Mouse (Mus musculus) CD8-positive naive resting alpha-beta T cell, adult 2 months (primary cell): ENCODE measurements at regions not wholly inside any gene's neighbourhood (a gene's known extent, or its start where the extent isn't known, plus 50 kb on each side); places are given as distances from the start of the nearest gene placed in this dataset.

ENCODE experiments used
- DNase-seq, 2 experiments: peaks; one replicate each; pipeline ENCODE4 v3.0.0; 2022; ENCODE audit warnings: low read depth in 2 of 2, low spot score in 2 of 2

DNA sequence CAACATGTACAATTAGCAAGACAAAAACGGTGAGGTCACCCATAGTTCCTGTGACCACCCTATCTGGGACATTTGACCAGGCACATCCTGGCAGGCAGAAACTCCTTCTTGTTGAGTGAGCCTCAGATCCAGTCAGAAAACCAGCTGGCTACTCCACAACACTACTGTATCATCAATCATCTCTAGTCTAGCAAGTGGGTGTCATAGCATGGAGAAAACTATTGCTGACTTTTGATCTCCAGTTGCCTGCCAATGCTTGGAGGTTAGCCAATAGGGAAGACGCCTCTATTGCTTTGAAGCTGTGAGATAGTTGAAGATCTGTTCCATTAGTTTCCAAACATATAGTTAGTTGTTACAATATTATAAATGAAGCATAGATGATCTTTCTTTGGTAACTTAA lies 595.4 kb upstream of the Nox3 start:
- DNase-seq: no peak

DNA sequence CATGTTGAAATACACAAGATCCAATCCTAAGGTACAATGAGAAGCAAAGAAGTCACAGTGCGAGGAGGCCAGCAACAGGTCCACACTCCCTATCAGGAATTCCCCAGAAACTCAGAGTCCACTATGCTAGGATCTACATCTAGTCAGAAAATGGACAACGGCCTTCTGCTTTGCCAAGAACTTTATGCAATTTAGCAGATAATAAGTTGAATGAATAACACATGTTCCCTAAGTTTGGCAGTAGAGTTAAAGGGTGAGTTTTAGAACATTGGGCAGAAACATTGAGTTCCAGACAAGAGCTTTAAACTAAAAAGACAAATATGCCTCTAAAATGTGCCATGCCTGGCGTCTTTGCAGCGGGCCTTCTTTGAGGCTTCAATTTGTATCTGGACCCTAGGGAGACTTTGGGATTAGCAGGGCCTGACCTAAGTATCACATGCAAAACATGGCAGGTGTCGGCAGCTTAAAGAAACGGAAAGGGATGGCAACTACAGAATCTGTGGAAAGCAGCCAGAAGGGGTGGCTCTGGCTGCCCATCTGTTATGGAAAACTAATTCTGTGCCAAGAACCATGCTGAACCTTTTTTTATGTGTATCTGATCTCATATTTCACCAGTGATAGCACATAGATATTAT lies 600.6 kb upstream of the Nox3 start:
- DNase-seq: no peak

DNA sequence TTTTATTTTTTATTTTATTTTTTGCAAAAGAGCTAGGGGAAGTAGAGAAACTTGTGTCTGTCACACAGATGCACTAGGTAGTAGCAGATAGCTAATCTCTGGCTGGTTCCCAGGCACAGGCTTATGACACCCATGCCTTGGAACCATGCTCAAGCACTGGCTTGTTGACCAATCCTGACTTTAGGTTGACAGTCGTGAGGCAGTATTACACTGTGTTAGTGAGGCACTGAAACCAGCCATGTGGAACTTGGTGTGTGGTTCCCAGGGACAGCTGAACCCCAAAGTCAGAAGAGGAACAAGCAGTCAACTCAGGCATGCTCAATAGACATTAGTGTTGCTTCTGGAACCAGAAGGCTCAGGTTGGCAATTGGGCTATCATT lies 601.1 kb upstream of the Nox3 start:
- DNase-seq: no peak

DNA sequence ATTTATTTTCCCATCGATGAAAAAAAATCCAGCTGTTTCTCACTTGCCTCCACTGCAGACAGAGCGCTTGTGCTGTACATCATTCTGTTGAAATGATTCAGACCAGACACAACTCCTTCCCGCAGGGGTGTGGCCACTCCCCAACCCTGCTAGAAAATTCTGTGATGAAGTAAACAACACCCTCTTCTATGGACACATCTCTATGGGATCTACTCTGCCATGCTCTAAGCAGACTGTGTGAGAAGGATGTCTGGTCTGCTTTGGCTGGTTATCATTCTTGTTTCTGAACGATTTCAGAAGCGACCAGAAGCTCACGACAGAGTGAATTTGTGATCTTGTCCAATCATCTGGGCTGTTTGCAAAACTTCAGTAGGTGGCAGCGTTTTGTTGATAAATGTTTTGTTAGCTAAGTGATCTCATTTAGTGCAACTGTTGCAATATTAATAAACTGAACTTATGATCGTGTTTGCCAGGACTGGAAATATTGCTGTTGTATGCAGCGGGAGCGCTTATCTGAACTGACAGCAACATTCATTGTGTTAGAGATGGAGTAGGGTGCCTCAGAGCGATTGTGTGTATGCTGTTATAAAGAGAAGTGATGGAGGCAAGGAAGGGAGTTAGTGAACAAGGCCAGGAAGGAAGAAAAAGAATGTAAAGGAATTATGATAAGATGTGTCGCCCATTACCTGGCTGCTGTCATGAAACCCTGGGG lies 605.2 kb upstream of the Nox3 start:
- no peak for DNase-seq

DNA sequence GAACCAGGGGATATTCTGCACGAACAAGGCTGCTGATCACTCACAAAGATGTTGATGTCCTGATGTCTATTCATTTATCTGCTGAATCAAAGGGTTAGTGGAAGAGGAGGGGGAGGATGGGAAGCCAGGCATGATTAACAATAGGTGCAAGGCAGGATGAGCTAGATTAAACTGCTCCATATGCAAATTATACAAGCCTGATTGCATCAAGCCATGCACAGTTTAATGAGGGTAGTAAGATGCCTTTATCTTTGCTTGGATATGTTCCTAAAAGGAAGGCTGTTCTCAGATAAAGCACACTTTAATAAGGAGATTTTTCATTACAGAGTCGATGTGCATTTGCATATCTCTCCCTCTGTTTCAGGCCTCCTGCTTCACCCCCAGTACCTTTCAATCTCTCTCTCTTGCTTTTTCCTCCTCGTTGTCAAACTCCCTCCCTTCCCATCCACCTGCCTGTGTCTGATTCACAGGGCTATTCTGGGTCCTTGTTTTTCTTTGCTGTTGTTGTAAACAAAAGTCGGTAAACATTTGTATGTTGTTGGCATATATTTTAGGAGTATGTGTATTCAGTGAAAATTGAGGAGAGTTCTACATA lies 615.8 kb upstream of the Nox3 start:
- no peak for DNase-seq

DNA sequence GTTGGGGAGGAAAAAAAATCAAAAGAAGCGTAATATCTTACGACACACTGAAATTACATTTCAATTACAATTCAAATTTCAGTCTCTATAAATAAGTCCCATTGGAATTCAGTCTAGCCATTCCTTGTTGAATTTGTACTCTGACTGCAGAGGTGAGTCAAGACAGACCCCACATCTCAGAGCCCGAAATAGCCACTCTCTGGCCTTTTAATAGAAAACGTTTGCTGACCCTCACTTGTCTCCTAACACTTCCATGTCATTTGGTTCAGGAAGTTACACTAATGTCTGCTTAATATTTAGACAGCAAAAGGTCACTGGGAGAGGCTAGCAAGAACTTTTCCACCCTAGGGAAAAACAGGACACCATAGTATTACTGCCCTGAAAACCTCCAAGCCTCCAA lies 623.1 kb upstream of the Nox3 start:
- no peak for DNase-seq

DNA sequence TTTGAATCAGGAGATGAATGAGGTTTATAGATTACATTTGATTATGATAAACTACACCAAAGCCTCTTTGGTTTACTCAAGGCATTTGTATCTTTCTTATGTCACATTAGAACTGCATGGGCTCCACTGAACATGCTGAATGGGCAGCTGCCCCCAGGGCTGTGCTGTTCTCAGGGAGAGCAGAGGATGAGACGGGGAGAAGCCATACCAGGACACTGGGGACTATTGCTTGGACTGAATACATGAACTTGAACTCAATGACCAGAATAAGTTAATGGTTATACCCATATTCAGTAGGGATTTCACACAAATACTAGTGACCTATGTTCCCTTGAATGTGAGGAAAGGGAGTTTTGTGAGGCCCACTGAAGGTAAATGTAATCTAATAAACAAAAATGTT lies 632.7 kb upstream of the Nox3 start:
- no peak for DNase-seq

DNA sequence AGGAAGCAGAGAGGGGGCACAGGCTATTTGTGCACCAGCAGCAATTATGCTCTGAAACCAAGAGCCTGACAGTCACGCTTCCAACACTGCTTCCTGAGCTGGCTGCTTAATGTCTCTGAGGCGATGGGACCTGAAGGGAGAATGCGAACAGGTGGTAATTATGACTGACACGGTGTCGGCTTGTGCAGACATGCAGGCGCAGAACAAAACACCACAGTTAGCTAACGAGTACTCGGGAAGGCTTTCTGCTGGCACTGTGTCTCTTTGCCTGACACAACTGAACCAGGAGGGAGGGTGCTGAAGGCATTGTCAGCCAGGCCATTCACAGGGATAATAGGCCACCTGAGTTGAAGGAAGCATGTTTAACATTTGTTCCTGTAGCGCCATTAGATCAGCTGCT lies 635.6 kb upstream of the Nox3 start:
- no peak for DNase-seq

DNA sequence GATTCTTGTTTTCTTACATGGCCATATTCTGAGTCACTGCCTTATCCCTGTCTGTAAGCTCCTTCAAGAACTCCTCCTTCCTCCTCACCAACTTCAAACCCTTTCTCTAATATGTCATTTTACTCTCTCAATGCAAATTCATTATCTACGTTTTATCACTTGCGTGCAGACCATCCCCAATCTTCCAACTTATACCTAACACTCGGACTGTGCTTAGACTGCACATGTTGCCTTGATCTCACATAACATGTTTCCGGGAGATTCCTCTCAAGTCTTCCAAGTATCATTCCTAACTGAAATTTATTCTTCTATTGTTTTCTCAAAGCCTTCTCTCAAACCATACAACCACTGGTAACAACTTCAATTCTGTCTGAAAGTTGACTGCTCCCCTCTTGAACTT lies 637.0 kb upstream of the Nox3 start:
- DNase-seq: no peak

DNA sequence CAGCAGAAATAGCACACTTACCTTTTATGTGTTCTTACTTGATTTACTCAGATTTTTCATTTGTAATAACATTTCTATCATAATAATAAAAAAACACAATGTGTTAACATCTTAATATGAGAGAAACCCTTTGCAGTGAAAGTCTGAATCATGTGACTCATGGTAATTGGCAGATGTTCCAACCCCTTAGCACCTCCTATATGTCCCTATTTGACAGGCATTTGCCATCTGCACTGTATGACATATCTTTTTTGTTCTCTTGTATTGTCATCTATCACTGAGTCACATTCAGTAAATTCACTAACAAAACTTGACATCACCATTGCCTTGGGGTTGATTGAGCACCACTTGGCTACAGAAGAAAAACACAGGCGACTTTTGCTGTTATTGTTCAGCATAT lies 641.1 kb upstream of the Arid1b start:
- no peak for DNase-seq

DNA sequence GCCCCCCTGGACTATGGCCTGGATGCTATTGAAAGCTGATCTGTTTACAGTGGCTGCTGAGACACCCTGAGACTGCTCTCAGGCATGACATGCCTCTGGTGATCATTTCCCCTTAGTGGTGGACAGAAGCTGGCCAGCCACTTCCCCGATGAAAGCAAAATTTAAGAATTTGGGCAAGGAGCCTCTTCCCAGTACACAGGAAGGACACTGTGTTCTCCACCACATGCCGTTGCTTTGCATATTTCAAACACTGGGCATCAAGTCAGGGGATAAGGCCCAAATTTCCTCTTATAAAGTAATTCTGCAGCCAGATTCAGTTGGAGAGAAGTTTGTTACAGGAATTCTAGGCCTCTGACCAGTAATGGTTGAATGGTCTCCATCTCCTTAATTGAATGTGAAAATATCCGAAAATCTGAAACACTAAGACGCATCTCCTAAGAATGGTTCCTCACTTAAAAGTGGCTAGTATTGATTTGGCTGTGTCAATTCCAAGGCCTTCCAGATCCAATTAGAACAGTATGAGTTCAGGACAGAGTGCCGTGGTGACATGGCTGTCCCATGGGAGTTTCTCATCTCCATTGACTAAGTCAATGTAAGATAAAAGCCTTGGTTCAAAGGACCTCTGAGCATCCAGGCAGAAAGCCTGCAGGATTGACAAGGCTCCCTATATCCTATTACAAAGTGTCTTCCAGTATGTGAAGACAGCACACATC lies 638.5 kb upstream of the Arid1b start:
- no peak for DNase-seq

DNA sequence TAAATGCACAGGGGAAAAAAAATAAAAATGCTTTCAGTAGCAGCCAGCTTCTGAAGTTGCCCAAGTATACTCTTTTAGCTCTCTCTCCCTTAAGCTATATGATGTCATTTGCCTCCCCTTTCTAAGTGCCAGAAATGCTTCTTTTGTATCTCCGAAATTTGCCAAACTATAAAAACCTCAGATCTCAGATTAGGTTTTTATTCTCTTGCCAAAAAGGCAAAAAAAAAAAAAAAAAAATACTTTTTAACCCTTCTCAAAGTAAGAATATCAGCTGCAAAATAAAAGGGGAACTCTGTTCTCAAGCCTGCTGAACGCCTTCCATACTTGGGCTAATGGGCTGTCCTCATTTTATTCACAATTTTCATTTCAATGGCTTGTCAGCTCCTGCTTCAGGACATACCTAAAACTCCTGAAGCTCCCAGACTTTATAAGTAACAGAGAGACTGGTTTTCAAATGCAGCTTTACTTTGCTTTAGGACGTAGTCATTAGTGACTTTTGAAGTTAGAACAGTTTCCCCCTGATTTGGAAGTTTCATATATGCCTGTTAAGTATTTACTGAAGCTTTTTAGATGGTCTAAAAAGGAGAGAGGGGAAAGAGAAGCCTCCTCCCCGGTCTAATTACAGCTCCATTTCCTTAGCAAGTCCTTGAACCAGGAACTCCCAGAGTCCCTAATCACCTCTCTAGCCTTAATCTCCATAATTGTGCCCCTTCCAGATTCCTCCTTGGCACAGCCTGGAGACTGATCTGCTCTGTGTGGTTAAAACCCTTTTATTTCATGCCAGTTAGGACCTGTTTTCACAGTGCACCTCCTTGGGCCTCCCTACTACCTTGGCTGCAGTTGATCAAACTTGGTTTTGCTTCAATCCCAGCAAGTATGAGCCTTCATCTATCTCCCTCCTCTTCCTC lies 633.5 kb upstream of the Arid1b start:
- DNase-seq: no peak

DNA sequence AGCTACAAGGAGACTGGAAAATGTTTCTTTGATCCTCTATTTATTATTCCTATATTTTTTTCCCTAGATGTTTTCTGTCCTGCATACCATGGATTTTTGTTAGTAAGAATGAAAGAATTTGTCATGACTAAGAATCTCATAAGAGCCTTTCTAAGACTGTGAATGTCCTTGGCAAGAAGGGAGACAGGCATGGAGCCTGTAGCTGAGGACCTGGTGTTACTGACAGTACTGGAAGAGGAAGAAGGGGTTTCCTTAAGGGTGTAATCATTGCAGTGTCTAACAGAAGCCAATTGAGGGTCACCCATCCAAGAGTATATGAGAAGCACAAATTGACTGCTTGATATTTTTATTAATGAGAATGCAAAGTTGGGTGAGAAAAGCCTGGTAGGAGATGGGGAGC lies 628.3 kb upstream of the Arid1b start:
- no peak for DNase-seq

DNA sequence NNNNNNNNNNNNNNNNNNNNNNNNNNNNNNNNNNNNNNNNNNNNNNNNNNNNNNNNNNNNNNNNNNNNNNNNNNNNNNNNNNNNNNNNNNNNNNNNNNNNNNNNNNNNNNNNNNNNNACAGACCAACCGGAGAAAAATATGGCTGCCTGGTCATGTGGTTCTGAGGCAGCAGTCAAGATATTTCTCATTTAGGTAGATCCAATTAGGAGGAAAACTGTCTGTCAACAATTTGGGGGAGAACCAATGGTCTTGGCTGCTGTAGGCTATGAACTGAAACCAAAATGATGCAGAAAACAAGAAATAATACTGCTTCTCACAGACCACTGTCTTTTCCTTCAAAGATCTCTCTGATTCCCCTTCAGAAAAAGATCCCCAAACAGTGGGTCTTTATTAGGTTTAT lies 613.7 kb upstream of the Arid1b start:
- DNase-seq: no peak

DNA sequence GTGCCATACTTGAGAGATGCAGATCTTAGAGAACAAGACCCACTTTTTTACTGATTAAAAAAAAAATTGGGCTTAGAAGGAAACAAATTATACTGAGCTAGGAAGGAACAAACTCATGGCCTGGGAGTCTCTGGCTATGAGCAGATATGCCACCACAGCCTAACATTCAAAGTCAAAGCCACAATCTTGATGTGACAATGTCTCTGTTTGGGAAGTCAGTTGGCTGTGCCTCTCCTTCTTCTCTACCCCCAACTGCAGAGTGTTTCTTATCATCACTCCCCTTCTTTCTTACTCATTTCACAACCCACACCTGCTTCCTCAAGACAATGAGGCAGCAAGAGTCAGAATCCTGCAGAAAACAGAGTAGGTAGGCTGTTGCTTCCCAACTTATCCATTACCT lies 613.3 kb upstream of the Arid1b start:
- no peak for DNase-seq

DNA sequence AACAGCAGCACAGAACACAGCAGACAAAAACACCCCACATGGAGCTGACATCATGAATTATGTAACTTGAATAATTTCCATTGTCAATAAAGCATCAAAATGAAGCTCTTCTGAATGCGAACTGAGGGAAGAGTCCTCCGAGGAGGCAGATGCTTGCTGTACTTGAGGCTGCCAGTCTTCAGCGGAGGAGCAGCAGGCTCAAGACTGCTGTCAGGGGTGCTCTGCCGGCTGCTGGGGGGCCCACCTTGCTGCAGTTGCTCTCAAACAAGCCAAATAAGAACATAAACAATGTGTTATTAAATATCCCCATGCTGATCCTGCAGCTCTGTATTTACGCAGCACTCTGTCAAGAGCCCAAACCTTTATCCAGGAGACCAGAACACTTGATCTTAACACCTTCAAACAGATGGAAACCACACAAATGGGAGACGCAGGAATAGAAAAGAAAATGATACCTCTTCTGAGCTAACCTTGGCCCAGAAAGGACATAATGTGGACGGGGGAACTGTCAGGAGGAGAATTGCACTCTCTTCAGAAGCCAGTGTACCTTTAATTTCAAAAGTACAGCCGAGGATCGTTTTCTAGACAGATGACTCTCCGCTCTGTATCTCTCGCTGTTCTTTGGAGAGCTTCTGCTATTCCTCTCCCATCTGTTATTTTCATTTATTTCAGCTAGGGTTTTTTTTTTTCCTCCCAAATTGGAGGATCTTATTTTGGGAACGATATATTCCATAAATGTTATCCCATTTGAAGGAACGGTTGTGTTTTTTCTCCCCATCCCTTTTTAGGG lies 612.0 kb upstream of the Arid1b start:
- DNase-seq: no peak

DNA sequence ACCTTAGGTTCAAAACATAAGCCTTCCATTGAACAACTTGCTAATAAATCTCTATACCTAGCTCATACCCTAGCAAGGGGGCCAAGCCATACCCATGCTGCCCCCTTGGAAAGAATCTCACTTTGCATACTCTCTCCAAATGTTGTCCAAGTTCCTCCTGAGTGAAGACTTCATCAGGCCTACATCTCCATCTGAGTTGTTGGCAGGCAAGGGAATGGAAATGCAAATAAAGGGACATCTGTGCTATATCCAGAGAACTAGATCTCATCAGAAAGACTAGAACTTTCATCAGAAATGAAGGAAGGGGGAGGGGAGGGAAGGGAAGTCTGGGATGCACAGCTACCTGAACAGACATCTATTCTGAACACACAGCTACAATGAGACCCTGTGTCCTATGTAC lies 611.4 kb upstream of the Arid1b start:
- DNase-seq: no peak

DNA sequence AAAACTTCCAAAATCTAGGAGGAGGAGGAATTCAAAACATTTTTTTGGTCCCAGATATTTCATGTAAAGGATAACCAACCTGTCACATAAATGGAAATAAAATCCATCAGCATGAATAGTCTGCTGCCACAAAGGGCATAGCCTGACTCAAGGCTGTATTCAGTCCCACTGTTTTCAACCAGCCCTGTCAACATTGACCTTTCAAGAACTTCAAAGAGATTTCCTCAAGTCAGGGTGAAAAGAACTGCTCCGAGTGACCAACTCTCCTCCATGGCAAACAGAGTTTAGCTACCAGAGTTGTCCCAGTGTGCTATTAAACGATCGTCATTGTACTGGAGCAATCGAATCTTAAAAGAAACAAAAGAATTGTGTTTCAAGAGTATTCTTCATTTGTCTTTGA lies 606.5 kb upstream of the Arid1b start:
- DNase-seq: no peak

DNA sequence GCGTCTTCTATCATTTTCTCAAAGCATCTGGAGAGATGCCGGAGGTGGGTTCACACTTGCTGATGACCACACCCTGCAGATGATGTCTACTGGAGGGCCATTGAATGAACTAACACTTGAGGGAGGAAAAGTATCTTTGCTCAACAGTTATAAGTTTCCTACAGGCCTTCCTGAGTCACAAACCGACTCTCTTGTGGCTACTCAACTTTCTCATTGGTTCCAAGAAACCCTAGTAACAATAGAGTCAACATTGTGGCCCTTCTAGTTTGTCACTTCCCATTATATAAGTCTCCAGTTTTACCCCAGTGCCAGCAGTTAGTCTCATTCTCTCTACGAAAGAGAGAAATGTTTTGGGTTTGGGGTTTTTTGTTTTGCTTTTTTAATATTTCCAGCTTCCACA lies 604.1 kb upstream of the Arid1b start:
- DNase-seq: no peak

DNA sequence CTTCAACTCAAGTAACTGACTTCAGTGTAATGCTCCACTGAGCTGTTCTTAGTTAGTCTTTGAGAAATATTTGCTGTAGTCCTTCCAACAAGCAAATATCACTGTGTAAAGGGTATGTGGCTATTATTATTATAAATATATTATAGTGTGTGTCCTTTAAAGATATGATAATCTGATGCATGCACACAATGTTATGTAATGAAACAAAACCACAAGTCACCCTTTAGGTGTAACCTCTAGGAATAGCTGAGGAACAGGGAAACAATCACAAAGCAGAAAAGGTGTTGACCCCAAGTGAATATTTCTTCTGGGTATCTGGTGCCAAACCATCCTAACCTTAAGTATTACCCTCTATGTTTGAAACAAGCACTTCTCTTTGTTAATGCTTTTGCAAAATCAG lies 603.6 kb upstream of the Arid1b start:
- DNase-seq: no peak
